ENCODE assay signal across 8 mouse cellular contexts in genomic region chr19:8997546-8997945, GRCm38 (mm10). TPM values are rescaled to one million over a fixed set of nuclear protein-coding genes. Genes with fewer than 3 reads are reported as not detected.
DNase-seq lines count a peak whose midpoint lies in the region; ATAC-seq and TF ChIP-seq lines count a peak whose summit lies in the region.

No protein-coding gene starts in this region.

- ATAC-seq in forebrain, embryonic 13.5 days = peak; percentile 86
- no peak for ATAC-seq in forebrain, embryonic 11.5 days (replicated peaks; ENCODE audit: low FRiP score)
- peak; percentile 93 for ATAC-seq in intestine, postnatal 0 days
- peak; percentile 88 for ATAC-seq in liver, embryonic 11.5 days (replicated peaks; ENCODE audit: low FRiP score)
- peak; percentile 51 for ATAC-seq in neural tube, embryonic 14.5 days (ENCODE audit: low read depth)

- H3K4me3 ChIP-seq in forebrain, embryonic 13.5 days = no peak overlapping the region
- no peak overlapping the region for H3K4me3 ChIP-seq in forebrain, embryonic 11.5 days (ENCODE audit: low read depth, low read length)
- peak overlapping the region; percentile 12 for H3K4me3 ChIP-seq in bone marrow macrophage, adult 2 months (ENCODE audit: insufficient read depth, low read length)
- H3K4me3 ChIP-seq in intestine, postnatal 0 days (ENCODE audit: low read depth, low read length) = no peak overlapping the region
- no peak overlapping the region for H3K4me3 ChIP-seq in liver, embryonic 11.5 days (ENCODE audit: low read depth, low read length)
- H3K4me3 ChIP-seq in neural tube, embryonic 14.5 days (ENCODE audit: low read depth, low read length) = no peak overlapping the region

- H3K9ac ChIP-seq in forebrain, embryonic 13.5 days = no peak overlapping the region
- no peak overlapping the region for H3K9ac ChIP-seq in forebrain, embryonic 11.5 days (ENCODE audit: low read length)
- H3K9ac ChIP-seq in intestine, postnatal 0 days (ENCODE audit: low read depth, low read length) = 0 out of 2 replicates have a peak overlapping the region, but pooled peaks have one; percentile 4
- no peak overlapping the region for H3K9ac ChIP-seq in liver, embryonic 11.5 days (ENCODE audit: low read depth, low read length)
- no peak overlapping the region for H3K9ac ChIP-seq in neural tube, embryonic 14.5 days (replicated peaks; ENCODE audit: low read depth, low read length)

- H3K36me3 ChIP-seq in forebrain, embryonic 13.5 days (ENCODE audit: poor library complexity, severe bottlenecking) = no peaks in the 10 kb centered on the region
- no peaks in the 10 kb centered on the region for H3K36me3 ChIP-seq in forebrain, embryonic 11.5 days (ENCODE audit: control insufficient read depth, insufficient read depth, low read length)
- peaks cover 40% of the 10 kb centered on the region for H3K36me3 ChIP-seq in intestine, postnatal 0 days (ENCODE audit: control insufficient read depth, insufficient read depth)
- 0 out of 2 replicates have a peak, but pooled peaks cover 7% of the 10 kb centered on the region for H3K36me3 ChIP-seq in liver, embryonic 11.5 days (ENCODE audit: control insufficient read depth, insufficient read depth, low read length)
- no peaks in the 10 kb centered on the region for H3K36me3 ChIP-seq in neural tube, embryonic 14.5 days (ENCODE audit: control insufficient read depth, insufficient read depth, low read length)

- WGBS in forebrain, embryonic 13.5 days = 79% methylated on average over 4 of the region's 4 CpGs
- WGBS in forebrain, embryonic 11.5 days = 86% methylated on average over 4 of the region's 4 CpGs
- WGBS in intestine, postnatal 0 days = 12% methylated on average over 4 of the region's 4 CpGs
- WGBS in liver, embryonic 11.5 days = 45% methylated on average over 4 of the region's 4 CpGs
- 77% methylated on average over 4 of the region's 4 CpGs for WGBS in neural tube, embryonic 14.5 days

- intact Hi-C loops in gastrocnemius, postnatal 36 days (cut with DNase I) = no loop called here

- H3K27me3 ChIP-seq in forebrain, embryonic 13.5 days = no peaks in the 10 kb centered on the region
- H3K27me3 ChIP-seq in forebrain, embryonic 11.5 days (ENCODE audit: control insufficient read depth, insufficient read depth, low read length) = no peaks in the 10 kb centered on the region
- H3K27me3 ChIP-seq in intestine, postnatal 0 days (replicated peaks; ENCODE audit: control insufficient read depth, insufficient read depth, low read length) = no peaks in the 10 kb centered on the region
- no peaks in the 10 kb centered on the region for H3K27me3 ChIP-seq in liver, embryonic 11.5 days (replicated peaks; ENCODE audit: control insufficient read depth, insufficient read depth, low read length)
- no peaks in the 10 kb centered on the region for H3K27me3 ChIP-seq in neural tube, embryonic 14.5 days (ENCODE audit: control insufficient read depth, insufficient read depth, low read length)

- DNase-seq in forebrain, embryonic 11.5 days (ENCODE audit: low spot score) = no peak
- peak; percentile 86 to 88 for DNase-seq in gastrocnemius, postnatal 36 days
- peak; percentile 54 for DNase-seq in liver, embryonic 11.5 days (ENCODE audit: low spot score)
- DNase-seq in thymus, postnatal 10 days (ENCODE audit: low spot score in 2 of 2) = peak; percentile 74 to 77

- peaks cover 2% of the 10 kb centered on the region for H3K4me1 ChIP-seq in forebrain, embryonic 13.5 days
- no peaks in the 10 kb centered on the region for H3K4me1 ChIP-seq in forebrain, embryonic 11.5 days (replicated peaks; ENCODE audit: control insufficient read depth, insufficient read depth, low read length)
- peaks cover 74% of the 10 kb centered on the region for H3K4me1 ChIP-seq in bone marrow macrophage, adult 2 months (ENCODE audit: control insufficient read depth, insufficient read depth, low read length)
- peaks cover 27% of the 10 kb centered on the region for H3K4me1 ChIP-seq in intestine, postnatal 0 days (replicated peaks; ENCODE audit: control insufficient read depth, insufficient read depth, low read length)
- H3K4me1 ChIP-seq in liver, embryonic 11.5 days (replicated peaks; ENCODE audit: control insufficient read depth, insufficient read depth, low read length) = peaks cover 21% of the 10 kb centered on the region
- H3K4me1 ChIP-seq in neural tube, embryonic 14.5 days (ENCODE audit: control insufficient read depth, insufficient read depth, low read length) = no peaks in the 10 kb centered on the region

- TF ChIP-seq CTCF in bone marrow macrophage, adult 2 months (IDR thresholded peaks at IDR 0.05; ENCODE audit: low read depth, low read length) = no peak
- peak; percentile 43; the same call in 1 of the 2 replicates for TF ChIP-seq CTCF in intestine, postnatal 0 days (IDR thresholded peaks at IDR 0.05; ENCODE audit: low read depth)

- H3K9me3 ChIP-seq in forebrain, embryonic 13.5 days (replicated peaks) = no peaks in the 10 kb centered on the region
- no peaks in the 10 kb centered on the region for H3K9me3 ChIP-seq in forebrain, embryonic 11.5 days (ENCODE audit: control insufficient read depth, low read length)
- no peaks in the 10 kb centered on the region for H3K9me3 ChIP-seq in intestine, postnatal 0 days (ENCODE audit: control insufficient read depth)
- no peaks in the 10 kb centered on the region for H3K9me3 ChIP-seq in liver, embryonic 11.5 days (ENCODE audit: control insufficient read depth, low read length)
- no peaks in the 10 kb centered on the region for H3K9me3 ChIP-seq in neural tube, embryonic 14.5 days (ENCODE audit: control insufficient read depth, low read length)

- TF ChIP-seq POLR2A in bone marrow macrophage, adult 2 months (IDR thresholded peaks at IDR 0.05; ENCODE audit: borderline replicate concordance, low read depth, low read length) = no peak

- no peak overlapping the region for H3K27ac ChIP-seq in forebrain, embryonic 13.5 days
- H3K27ac ChIP-seq in forebrain, embryonic 11.5 days (ENCODE audit: low read depth, low read length) = no peak overlapping the region
- H3K27ac ChIP-seq in bone marrow macrophage, adult 2 months (ENCODE audit: insufficient read depth, low read depth, low read length) = peak overlapping the region; percentile 72
- peak overlapping the region; percentile 46 for H3K27ac ChIP-seq in intestine, postnatal 0 days (ENCODE audit: low read depth, low read length)
- peak overlapping the region; percentile 45; the same call in 1 of the 2 replicates for H3K27ac ChIP-seq in liver, embryonic 11.5 days (ENCODE audit: low read depth, low read length)
- H3K27ac ChIP-seq in neural tube, embryonic 14.5 days (ENCODE audit: low read depth, low read length) = no peak overlapping the region

- H3K4me2 ChIP-seq in forebrain, embryonic 13.5 days = no peak overlapping the region
- no peak overlapping the region for H3K4me2 ChIP-seq in forebrain, embryonic 11.5 days (ENCODE audit: low read depth, low read length, severe bottlenecking)
- H3K4me2 ChIP-seq in intestine, postnatal 0 days (replicated peaks; ENCODE audit: low read depth) = peak overlapping the region; percentile 31
- H3K4me2 ChIP-seq in liver, embryonic 11.5 days = no peak overlapping the region
- H3K4me2 ChIP-seq in neural tube, embryonic 14.5 days (ENCODE audit: low read depth, low read length) = no peak overlapping the region

RNA-seq across cellular contexts. Expression of gene Ahnak, which starts 8.5 kb away (rescaled TPM):
- polyA plus RNA-seq in forebrain, embryonic 13.5 days (2015; fragmentation: Nextera tagmentation; extraction: Ambion mirVana) = 2.8 and 3.0 TPM in 2 replicates
- polyA plus RNA-seq in forebrain, embryonic 11.5 days (2014; fragmentation: Nextera tagmentation; extraction: Ambion mirVana) = 7.1 and 7.3 TPM in 2 replicates
- polyA plus RNA-seq in bone marrow macrophage, adult 2 months (2012; ENCODE audit: insufficient read depth, insufficient read length, missing spikeins) = 440 and 513 TPM in 2 replicates
- total RNA-seq in gastrocnemius, postnatal 36 days (2021) = 100 to 1,000 TPM; 171 to 208 TPM
- 26.2 and 30.1 TPM in 2 replicates for polyA plus RNA-seq in intestine, postnatal 0 days (2015; fragmentation: Nextera tagmentation; extraction: Ambion mirVana)
- 2.6 and 3.7 TPM in 2 replicates for polyA plus RNA-seq in liver, embryonic 11.5 days (2014; fragmentation: Nextera tagmentation; extraction: Ambion mirVana)
- polyA plus RNA-seq in neural tube, embryonic 14.5 days (2014; fragmentation: Nextera tagmentation; extraction: Ambion mirVana) = 2.7 and 3.7 TPM in 2 replicates

RNA-seq across cellular contexts. Expression of gene Eef1g, which starts 30.7 kb away (rescaled TPM):
- polyA plus RNA-seq in forebrain, embryonic 13.5 days (2015; fragmentation: Nextera tagmentation; extraction: Ambion mirVana) = 369 and 373 TPM in 2 replicates
- 467 and 472 TPM in 2 replicates for polyA plus RNA-seq in forebrain, embryonic 11.5 days (2014; fragmentation: Nextera tagmentation; extraction: Ambion mirVana)
- 220 and 226 TPM in 2 replicates for polyA plus RNA-seq in bone marrow macrophage, adult 2 months (2012; ENCODE audit: insufficient read depth, insufficient read length, missing spikeins)
- 100 to 1,000 TPM; 441 to 447 TPM for total RNA-seq in gastrocnemius, postnatal 36 days (2021)
- 164 and 168 TPM in 2 replicates for polyA plus RNA-seq in intestine, postnatal 0 days (2015; fragmentation: Nextera tagmentation; extraction: Ambion mirVana)
- 598 and 618 TPM in 2 replicates for polyA plus RNA-seq in liver, embryonic 11.5 days (2014; fragmentation: Nextera tagmentation; extraction: Ambion mirVana)
- polyA plus RNA-seq in neural tube, embryonic 14.5 days (2014; fragmentation: Nextera tagmentation; extraction: Ambion mirVana) = 297 and 333 TPM in 2 replicates

RNA-seq across cellular contexts. Expression of gene Tut1, which starts 43.9 kb away (rescaled TPM):
- 35.3 and 36.7 TPM in 2 replicates for polyA plus RNA-seq in forebrain, embryonic 13.5 days (2015; fragmentation: Nextera tagmentation; extraction: Ambion mirVana)
- polyA plus RNA-seq in forebrain, embryonic 11.5 days (2014; fragmentation: Nextera tagmentation; extraction: Ambion mirVana) = 34.4 and 35.5 TPM in 2 replicates
- polyA plus RNA-seq in bone marrow macrophage, adult 2 months (2012; ENCODE audit: insufficient read depth, insufficient read length, missing spikeins) = 12.5 and 14.6 TPM in 2 replicates
- 1 to 10 TPM; 6.0 to 7.7 TPM for total RNA-seq in gastrocnemius, postnatal 36 days (2021)
- 10.7 and 11.1 TPM in 2 replicates for polyA plus RNA-seq in intestine, postnatal 0 days (2015; fragmentation: Nextera tagmentation; extraction: Ambion mirVana)
- polyA plus RNA-seq in liver, embryonic 11.5 days (2014; fragmentation: Nextera tagmentation; extraction: Ambion mirVana) = 42.4 and 43.2 TPM in 2 replicates
- polyA plus RNA-seq in neural tube, embryonic 14.5 days (2014; fragmentation: Nextera tagmentation; extraction: Ambion mirVana) = 20.4 and 25.3 TPM in 2 replicates

RNA-seq across cellular contexts. Expression of gene Mta2, which starts 55.9 kb away (rescaled TPM):
- 178 and 180 TPM in 2 replicates for polyA plus RNA-seq in forebrain, embryonic 13.5 days (2015; fragmentation: Nextera tagmentation; extraction: Ambion mirVana)
- polyA plus RNA-seq in forebrain, embryonic 11.5 days (2014; fragmentation: Nextera tagmentation; extraction: Ambion mirVana) = 62.6 and 63.2 TPM in 2 replicates
- polyA plus RNA-seq in bone marrow macrophage, adult 2 months (2012; ENCODE audit: insufficient read depth, insufficient read length, missing spikeins) = 78.6 and 81.2 TPM in 2 replicates
- 10 to 100 TPM; 19.4 to 24.1 TPM for total RNA-seq in gastrocnemius, postnatal 36 days (2021)
- polyA plus RNA-seq in intestine, postnatal 0 days (2015; fragmentation: Nextera tagmentation; extraction: Ambion mirVana) = 53.1 and 54.1 TPM in 2 replicates
- polyA plus RNA-seq in liver, embryonic 11.5 days (2014; fragmentation: Nextera tagmentation; extraction: Ambion mirVana) = 75.6 and 81.1 TPM in 2 replicates
- 29.1 and 33.7 TPM in 2 replicates for polyA plus RNA-seq in neural tube, embryonic 14.5 days (2014; fragmentation: Nextera tagmentation; extraction: Ambion mirVana)

Comparison
In these comparisons a context has a peak if more than half of its experiments do, and no peak if none do; other contexts are left out.
1. H3K27ac ChIP-seq: peak in bone marrow macrophage, adult 2 months (single experiment), intestine, postnatal 0 days (single experiment) and liver, embryonic 11.5 days (single experiment); none in forebrain, embryonic 13.5 days (single experiment), forebrain, embryonic 11.5 days (single experiment) and neural tube, embryonic 14.5 days (single experiment).
2. RNA of gene Ahnak, which starts 8.5 kb away (polyA plus RNA-seq): 440 to 513 TPM in bone marrow macrophage, adult 2 months; 26.2 to 30.1 TPM in intestine, postnatal 0 days, 7.1 to 7.3 TPM in forebrain, embryonic 11.5 days, 2.6 to 3.7 TPM in liver, embryonic 11.5 days, 2.8 to 3.0 TPM in forebrain, embryonic 13.5 days and 2.7 to 3.7 TPM in neural tube, embryonic 14.5 days; every median in the first group is over 10 times any median in the second.